Mouse (Mus musculus) midbrain, embryonic 11.5 days (tissue): ENCODE measurements around the gene Cpt2. TPM values are rescaled to one million over a fixed set of nuclear protein-coding genes. Genes with fewer than 3 reads are reported as not detected.

Experiments
- ATAC-seq: fragments of 200-750 bp; cut with Nextera tagmentation; 2 replicates; pipeline ENCODE4 v1.8.0; 2017; ENCODE audit warnings: moderate TSS enrichment, moderate library complexity; ENCODE audit not compliant: low FRiP score
- DNase-seq: peaks from one replicate; pipeline ENCODE4 v3.0.0; 2015; ENCODE audit warnings: low spot score; ENCODE audit errors: missing footprints
- H3K27ac ChIP-seq: fragments of 300-500 bp; sonication (generic); 2 replicates; pipeline ENCODE4 v1.5.1; 2014; ENCODE audit warnings: low read depth, low read length
- H3K27me3 ChIP-seq: fragments of 300-500 bp; sonication (generic); 2 replicates; pipeline ENCODE4 v1.6.1; 2014; ENCODE audit warnings: mild to moderate bottlenecking, low read length, moderate library complexity, mixed read lengths; ENCODE audit not compliant: control insufficient read depth, insufficient read depth
- H3K36me3 ChIP-seq: fragments of 300-500 bp; sonication (generic); 2 replicates; pipeline ENCODE4 v1.6.1; 2014; ENCODE audit warnings: mild to moderate bottlenecking, low read length, moderate library complexity, mixed read lengths; ENCODE audit not compliant: control insufficient read depth, insufficient read depth
- H3K4me1 ChIP-seq: fragments of 300-500 bp; sonication (generic); 2 replicates; pipeline ENCODE4 v1.6.1; 2014; ENCODE audit warnings: low read length; ENCODE audit not compliant: control insufficient read depth, insufficient read depth
- H3K4me2 ChIP-seq: fragments of 300-500 bp; sonication (generic); 2 replicates; pipeline ENCODE4 v1.6.1; 2014; ENCODE audit warnings: mild to moderate bottlenecking, moderate library complexity
- H3K4me3 ChIP-seq: fragments of 300-500 bp; sonication (generic); 2 replicates; pipeline ENCODE4 v1.5.1; 2014; ENCODE audit warnings: low read depth, low read length
- H3K9ac ChIP-seq: fragments of 300-500 bp; sonication (generic); 2 replicates; pipeline ENCODE4 v1.6.1; 2014; ENCODE audit warnings: low read length
- H3K9me3 ChIP-seq: fragments of 300-500 bp; sonication (generic); 2 replicates; pipeline ENCODE4 v1.6.1; 2016; ENCODE audit warnings: low read length; ENCODE audit not compliant: control insufficient read depth
- whole genome bisulfite sequencing: fragments of 180-500 bp; shearing (Covaris S2); extraction: QIAGEN DNeasy Blood & Tissue Kit; methylation state at CpG from one replicate; pipeline ENCODE4 v1.1.7; 2014; 5-methylcytosine and 5-hydroxymethylcytosine counted together
- polyA plus RNA-seq: library from polyadenylated mRNA; unstranded; fragments of >200 nt; fragmentation: Nextera tagmentation; extraction: Ambion mirVana; gene quantifications from 2 replicates; pipeline ENCODE4 v1.2.1, GENCODE M21; 2014

Gene Cpt2
- polyA plus RNA-seq, 1 experiment from 2014 or later, result 35.5 TPM

GRCm38 (mm10) chr4:107864866-107865265 is 58.5 kb downstream of the Cpt2 start:
- ATAC-seq, result no peak
- Histone ChIP-seq H3K27ac (no peak overlapping the region), H3K36me3 (peaks cover 11% of the 10 kb centered on the region; the same call in 1 of the 2 replicates), H3K9ac (no peak overlapping the region), H3K9me3 (no peaks in the 10 kb centered on the region), H3K4me2 (no peak overlapping the region), H3K4me3 (no peak overlapping the region), H3K27me3 (no peaks in the 10 kb centered on the region), H3K4me1 (no peaks in the 10 kb centered on the region)
- no peak for DNase-seq
- 87% methylated on average over 4 of the region's 4 CpGs for WGBS

GRCm38 (mm10) chr4:107858995-107859394 is 64.4 kb downstream of the Cpt2 start:
- Histone ChIP-seq H3K9ac (no peak overlapping the region), H3K4me3 (no peak overlapping the region), H3K9me3 (no peaks in the 10 kb centered on the region), H3K4me2 (no peak overlapping the region), H3K27me3 (no peaks in the 10 kb centered on the region), H3K27ac (no peak overlapping the region), H3K4me1 (no peaks in the 10 kb centered on the region), H3K36me3 (peaks cover 19% of the 10 kb centered on the region)
- no peak for ATAC-seq
- 91% methylated on average over 7 of the region's 7 CpGs for WGBS
- DNase-seq, result peak; percentile 62

GRCm38 (mm10) chr4:107856958-107857686 is 66.3 kb downstream of the Cpt2 start:
- DNase-seq, result peak; percentile 78
- H3K36me3 ChIP-seq, result peaks cover 14% of the 10 kb centered on the region
- 75% methylated on average over 11 of the region's 11 CpGs for WGBS

More at GRCm38 (mm10) chr4:107856958-107857686, 66.3 kb downstream of the Cpt2 start:
- Histone ChIP-seq H3K27me3 (no peaks in the 10 kb centered on the region), H3K9ac (no peak overlapping the region), H3K4me1 (no peaks in the 10 kb centered on the region), H3K4me2 (no peak overlapping the region), H3K4me3 (no peak overlapping the region), H3K9me3 (no peaks in the 10 kb centered on the region), H3K27ac (no peak overlapping the region)
- no peak for ATAC-seq

Other genes starting within 250 kb of the Cpt2 start
- 11.6 and 12.8 TPM in 2 replicates for gene Dmrtb1, start 239.4 kb downstream of the Cpt2 start, polyA plus RNA-seq
- gene Lrp8, start 121.3 kb downstream of the Cpt2 start, polyA plus RNA-seq, result 21.3 and 21.4 TPM in 2 replicates
- gene Magoh, start 43.9 kb downstream of the Cpt2 start, polyA plus RNA-seq, result 268 and 272 TPM in 2 replicates
- gene 0610037L13Rik, start 33.8 kb downstream of the Cpt2 start, polyA plus RNA-seq, result 130 and 134 TPM in 2 replicates
- not detected in 2 replicates for gene Slc1a7, start 44.7 kb upstream of the Cpt2 start, polyA plus RNA-seq
- 0.21 and 0.45 TPM in 2 replicates for gene Podn, start 172.8 kb upstream of the Cpt2 start, polyA plus RNA-seq
- gene Scp2, start 221.4 kb upstream of the Cpt2 start, polyA plus RNA-seq, result 233 and 236 TPM in 2 replicates
- gene Echdc2, start 241.8 kb upstream of the Cpt2 start, polyA plus RNA-seq, result 11.7 and 13.8 TPM in 2 replicates